Mouse (Mus musculus): ENCODE data around the gene Gm20538.

Gm20538 gene

DNA sequence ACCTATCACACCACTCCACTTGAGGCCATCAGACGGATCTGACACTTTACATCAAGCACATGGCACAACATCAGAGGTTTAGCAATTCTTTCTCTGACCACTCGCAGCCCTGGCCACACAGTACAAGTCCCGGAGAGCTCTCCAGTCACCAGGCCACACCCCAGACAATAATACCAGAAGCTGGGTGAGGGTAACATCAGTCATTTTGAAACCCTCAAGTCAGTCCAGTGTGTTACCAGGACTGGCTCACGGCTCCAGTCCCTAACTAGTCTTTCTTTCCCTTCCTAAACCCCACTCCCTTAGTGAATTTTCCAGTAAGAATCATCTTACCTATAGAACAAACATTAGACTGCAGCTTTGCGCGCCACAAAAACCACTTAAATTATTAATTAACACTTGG lies 22.6 kb downstream of the Gm20538 start:
- no peak for DNase-seq (ENCODE audit: low read depth, low spot score)

DNA sequence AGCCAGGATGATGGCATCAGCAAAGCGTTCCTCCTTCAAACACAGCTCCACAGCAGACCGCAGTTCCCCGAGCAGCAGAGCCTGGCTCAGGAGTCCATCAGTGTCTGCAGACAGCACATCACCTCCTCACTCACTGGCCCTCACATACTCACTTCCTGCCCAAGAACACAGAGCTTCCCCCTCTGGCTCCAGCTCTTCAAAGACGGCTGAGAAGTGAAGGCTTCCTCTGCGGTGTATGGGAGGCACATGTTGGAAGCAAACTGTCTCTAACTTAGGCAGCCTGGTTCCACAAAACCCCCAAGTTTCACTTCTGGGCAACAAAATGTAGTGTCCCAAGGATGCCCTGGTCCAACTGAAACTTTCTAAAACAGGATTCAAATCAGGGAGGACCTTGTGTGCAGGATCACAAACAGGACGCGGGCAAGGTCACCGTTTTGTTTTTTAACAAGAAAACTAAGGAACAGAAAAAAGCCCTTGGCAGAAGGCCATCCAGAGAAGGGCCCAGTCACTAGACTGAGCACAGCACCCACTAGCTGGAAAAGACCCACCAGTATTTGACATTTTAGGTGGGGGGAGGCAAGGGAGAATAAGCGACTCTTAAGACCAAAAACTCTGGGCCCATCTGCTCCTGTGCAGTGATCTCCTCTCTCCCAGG lies 27.0 kb downstream of the Gm20538 start:
- no peak for DNase-seq (ENCODE audit: low read depth, low spot score)

GRCm38 (mm10) chr19:44519152-44519551 lies 33.5 kb downstream of the Gm20538 start:
- no peak for DNase-seq (ENCODE audit: low read depth, low spot score)

DNA sequence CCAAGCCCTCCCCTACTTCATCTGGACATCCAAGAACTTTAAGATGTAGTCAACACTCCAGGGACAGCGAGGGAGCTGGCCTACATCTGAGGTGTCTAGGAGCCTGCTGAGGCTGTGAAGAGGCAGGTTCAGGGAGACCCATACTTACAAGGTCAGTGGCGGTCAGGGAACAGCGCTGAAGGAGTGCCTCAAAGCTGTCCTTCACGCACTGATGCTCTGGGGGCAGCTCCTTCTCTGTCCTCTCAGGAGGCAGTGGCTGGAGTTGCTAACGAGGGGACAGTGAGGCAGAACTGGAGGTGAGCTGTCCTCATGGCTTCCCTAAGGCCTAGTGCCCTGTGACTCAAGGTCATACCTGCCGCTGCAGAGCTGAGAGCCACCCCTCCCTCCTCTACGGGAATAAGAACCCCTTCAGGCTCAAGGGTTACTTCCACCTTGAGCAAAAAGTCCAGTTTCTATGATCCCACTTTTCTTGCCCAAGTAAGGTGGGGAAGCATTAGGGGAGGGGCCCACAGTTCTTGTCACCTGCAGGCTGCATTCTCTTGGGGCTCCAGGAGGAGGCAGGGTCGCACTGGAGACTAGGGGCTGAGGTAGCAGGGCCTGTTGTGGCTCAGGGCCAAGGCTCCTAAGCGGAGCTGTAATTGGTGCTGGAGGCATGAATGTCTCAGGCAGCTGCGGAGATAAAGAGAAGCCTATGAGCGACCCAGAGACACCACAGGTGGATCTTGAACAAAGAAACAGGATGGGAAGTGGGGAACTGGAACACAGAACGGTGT lies 34.4 kb downstream of the Gm20538 start:
- no peak for DNase-seq (ENCODE audit: low read depth, low spot score)

- no peak for DNase-seq (ENCODE audit: low read depth, low spot score)
Measured at GRCm38 (mm10) chr19:44515769-44516168, 36.9 kb downstream of the Gm20538 start.

DNA sequence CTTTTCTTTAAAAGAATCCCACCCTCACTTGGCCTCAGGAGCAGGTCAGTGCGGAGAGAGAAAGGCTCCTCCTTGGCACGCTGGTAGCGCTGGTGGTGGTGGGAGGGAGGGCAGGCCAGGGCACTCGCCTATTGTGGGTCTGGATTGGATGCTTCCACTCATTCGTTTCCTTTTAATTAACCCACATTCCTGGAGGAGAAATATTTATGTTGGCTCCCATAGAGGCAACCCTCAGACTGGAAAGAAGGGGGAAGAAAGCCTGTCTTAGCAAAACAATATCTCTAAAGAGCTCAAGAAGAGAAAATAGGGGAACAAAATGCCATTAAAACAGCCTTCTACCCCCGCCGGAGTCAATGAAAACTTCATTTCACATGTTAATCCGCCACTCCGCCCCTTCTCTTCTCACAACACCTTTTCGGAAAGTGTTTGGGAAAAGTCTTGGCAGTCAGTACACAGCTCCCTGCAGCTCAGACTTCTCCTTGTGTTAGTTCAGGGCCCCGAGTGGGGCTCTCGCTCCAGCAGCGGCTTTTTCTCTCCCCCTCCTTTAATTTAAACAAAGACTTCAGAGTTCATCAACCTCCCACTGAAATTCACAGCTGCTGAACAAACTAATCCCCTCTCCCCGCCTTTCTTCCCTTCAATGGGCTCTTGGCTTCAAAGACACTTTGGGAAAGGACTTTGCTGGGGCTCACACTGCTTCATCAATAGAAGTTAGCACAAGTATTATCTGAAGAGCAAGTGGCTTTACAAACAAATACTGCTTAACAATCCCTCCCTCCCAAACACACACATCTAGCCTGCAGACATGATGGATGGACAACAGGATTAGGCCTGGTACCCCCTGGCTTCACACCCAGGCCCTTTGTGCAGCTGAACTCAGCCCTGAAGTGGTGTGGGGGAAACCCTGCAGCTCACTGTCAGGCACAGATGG lies 37.8 kb downstream of the Gm20538 start:
- no peak for DNase-seq (ENCODE audit: low read depth, low spot score)

DNA sequence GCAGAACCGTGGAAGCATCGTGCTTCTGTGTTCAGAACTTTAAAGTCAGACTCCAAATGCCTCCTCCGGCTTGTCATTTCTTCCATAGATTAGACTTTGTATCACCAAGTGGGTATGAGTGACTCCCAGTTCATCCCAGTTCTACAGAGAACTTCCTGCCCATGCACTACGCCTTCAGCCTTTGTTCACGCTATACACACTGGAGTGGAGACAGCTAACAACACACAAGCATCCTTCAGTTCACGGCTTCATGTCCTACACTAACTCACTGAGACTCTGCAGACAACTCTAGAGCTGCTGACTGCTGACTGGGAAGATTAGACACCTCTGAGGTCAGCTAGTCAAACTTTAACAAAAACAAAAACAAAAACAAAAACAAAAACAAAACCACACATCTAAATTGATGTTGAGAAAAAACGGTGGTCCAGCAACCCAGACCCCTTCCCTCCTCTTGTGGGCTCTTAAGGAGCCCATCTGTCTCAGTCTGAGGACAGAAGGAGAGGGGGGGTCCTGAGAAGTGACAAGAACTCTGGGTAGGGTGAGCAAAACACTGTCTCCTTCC lies 38.6 kb downstream of the Gm20538 start:
- no peak for DNase-seq (ENCODE audit: low read depth, low spot score)

GRCm38 (mm10) chr19:44513054-44513833 lies 39.4 kb downstream of the Gm20538 start:
- no peak for DNase-seq (ENCODE audit: low read depth, low spot score)

- DNase-seq (ENCODE audit: low read depth, low spot score) = no peak
Measured at GRCm38 (mm10) chr19:44512601-44513000, 40.0 kb downstream of the Gm20538 start.

GRCm38 (mm10) chr19:44511451-44512231 lies 41.0 kb downstream of the Gm20538 start:
- no peak for DNase-seq (ENCODE audit: low read depth, low spot score)

GRCm38 (mm10) chr19:44510534-44511175 lies 42.0 kb downstream of the Gm20538 start:
- no peak for DNase-seq (ENCODE audit: low read depth, low spot score)

- DNase-seq (ENCODE audit: low read depth, low spot score) = no peak
Measured at GRCm38 (mm10) chr19:44502741-44503140, 49.9 kb downstream of the Gm20538 start.

GRCm38 (mm10) chr19:44501925-44502324 lies 50.7 kb downstream of the Gm20538 start:
- no peak for DNase-seq (ENCODE audit: low read depth, low spot score)

GRCm38 (mm10) chr19:44500240-44500639 lies 52.4 kb downstream of the Gm20538 start:
- DNase-seq (ENCODE audit: low read depth, low spot score) = no peak

GRCm38 (mm10) chr19:44498936-44499335 lies 53.7 kb downstream of the Gm20538 start:
- DNase-seq (ENCODE audit: low read depth, low spot score) = no peak

DNA sequence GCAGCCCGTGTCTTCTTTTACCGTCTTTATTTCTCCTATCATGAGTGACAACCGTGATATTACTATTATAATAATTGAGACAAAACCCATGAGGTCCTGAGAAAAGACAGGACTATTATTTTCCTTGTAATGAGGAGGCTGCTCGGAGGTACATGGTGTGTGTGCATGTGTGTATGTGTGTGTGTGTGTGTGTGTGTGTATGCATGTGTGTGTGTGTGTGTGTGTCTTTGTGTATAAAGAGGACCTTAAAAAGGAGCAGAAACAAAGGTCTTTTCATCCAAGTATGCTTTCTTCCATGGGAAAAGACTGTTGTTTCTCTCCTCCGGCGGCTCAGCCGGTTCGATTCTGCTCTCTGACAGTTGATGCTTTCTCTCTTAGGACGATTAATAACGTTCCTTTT lies 55.7 kb downstream of the Gm20538 start:
- DNase-seq (ENCODE audit: low read depth, low spot score) = no peak

DNA sequence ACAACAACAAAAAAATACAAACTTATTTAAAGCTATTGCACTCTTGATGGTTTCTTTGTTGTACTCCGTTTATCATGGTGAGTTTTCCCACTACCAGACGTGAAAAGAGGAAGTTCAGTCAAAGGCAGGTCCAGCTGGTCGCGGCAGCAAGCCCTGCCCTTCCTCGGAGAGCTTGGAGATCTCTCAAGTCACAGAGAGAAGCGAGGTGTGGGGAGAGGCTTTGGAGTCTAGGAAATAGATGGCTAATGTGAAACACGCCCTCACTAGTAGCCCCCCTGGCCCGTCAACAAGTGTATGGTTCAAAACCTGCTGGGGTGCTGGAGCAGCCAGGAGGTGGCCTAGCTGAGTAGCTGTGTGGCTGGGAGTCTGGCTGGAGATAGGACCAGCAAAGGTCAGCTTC lies 56.1 kb downstream of the Gm20538 start:
- no peak for DNase-seq (ENCODE audit: low read depth, low spot score)
